Mouse (Mus musculus) CD4-positive, CD25-positive, alpha-beta regulatory T cell, adult 2 months (primary cell): ENCODE results near the gene Il1f5.

ENCODE experiments used
- DNase-seq: peaks from one replicate; pipeline ENCODE4 v3.0.0-alpha.2; 2012; ENCODE audit warnings: low read depth, low spot score

Il1f5 gene

DNA sequence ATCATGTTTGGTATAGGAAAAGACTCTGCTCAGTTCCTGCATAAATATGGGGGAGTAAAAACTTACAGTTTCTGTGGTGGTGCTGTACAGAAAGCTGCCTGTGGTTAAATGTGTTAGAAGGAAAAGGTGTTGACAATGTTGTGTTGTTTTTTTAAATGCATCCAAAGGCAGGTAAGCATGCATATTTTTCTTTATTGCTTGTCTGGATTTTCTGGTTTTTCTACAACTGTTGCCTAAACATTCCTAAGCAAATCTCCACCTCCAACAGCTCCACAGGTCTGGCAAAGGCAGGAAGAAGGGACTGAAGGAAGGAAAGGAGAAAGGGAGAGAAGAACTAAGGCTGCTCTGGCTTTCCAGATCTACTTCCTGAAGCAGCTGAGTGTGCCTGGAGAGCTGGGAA, at the start of gene Il1f5:
Il1f5 (plus strand) TSS at position 301 of the 400 bp plus-strand sequence.
- DNase-seq = no peak

DNA sequence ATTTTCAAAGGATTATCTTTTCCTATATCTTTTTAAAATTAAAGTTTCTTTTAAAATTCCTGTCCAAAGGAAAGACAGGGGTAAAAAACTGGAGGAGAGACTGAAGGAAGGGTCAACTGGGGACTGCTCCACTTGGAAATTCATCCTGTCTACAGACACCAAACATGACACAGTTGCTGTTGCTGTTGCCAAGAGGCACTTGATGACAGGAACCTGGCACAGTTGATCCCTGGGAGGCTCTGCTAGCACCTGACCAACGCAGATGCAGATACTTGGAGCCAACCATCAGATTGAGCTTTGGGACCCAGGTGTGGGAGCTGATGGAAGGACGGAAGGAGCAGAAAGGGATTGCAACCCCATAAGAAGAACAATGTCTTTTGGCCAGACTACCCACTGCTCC, 49.6 kb upstream of the Il1f5 start:
- DNase-seq = no peak

DNA sequence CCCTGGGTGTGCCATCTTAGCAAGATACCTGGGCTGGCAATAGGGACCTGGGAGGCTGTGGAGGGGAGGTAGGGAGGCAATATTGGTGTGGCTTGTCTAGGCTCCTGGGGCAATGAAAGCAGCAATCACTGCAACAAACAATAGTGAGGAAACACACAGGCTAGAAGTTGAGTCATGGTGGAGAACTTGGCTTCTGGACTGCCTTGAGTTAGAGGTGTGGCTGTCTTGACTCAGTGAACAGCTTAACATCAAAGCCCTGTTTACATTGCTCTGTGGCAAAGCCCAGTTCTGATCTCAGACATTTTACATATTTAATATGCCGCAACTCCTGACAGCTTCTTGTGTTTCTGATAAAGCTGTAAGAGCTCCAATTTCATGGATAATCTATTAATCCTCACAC, 9.3 kb upstream of the Il1f5 start:
- no peak for DNase-seq

DNA sequence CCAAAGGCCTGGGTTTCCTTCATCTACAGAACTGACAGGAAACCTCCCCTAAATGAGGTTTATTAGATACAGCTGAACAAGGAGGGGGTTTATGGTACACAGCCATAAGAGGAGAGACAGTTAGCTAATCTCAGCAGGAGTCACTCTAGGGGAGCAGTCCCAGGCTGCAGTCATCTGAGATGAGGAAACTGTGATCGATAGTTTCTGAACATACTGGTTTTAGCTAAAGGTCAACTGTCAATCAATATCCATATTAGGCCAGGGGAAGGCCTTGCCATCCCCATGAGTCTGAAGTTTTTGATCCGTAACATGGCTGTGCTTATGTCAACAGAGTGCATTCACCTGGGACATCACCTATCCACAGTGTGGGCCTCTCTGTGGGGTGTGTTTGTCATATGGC, 3.1 kb upstream of the Il1f5 start:
- DNase-seq = no peak

DNA sequence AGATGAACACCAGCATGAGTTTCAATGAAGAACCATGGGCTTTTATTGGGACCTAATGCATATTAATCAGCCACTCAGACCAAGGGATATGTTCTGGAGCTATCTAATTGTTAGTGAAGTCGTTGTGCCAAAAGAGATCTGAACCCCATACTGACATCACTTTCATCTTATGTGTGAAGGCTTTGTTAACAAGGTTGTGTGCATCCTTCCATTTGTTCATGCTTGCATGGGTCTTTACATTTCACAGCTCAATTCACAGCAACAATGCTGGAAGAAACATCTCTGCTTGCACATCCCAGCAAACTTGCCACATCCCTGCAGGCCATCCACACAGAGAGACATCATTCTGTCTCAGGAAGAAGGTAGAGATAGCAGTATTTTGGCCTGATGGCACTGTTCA, 1.6 kb upstream of the Il1f5 start:
- DNase-seq = no peak

DNA sequence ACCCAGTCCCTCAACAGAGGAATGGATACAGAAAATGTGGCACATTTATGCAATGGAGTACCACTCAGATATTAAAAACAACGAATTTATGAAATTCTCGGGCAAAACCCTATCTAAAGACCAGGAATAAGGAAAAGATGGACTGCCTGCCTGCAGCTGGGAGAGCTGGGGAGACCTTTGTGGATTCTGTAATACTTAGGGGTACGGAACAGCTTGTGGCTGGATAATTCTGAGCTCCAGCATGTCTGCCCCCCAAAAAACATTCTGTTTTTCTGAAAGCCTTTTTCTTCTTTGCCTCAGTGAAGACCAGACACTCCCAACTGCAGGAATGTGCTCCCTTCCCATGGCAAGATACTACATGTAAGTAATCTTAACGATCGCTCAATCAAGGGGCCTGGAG, 14.1 kb downstream of the Il1f5 start, which contains the start of gene Il1f10:
Il1f10 (plus strand) TSS at position 301 of the 400 bp plus-strand sequence.
- no peak for DNase-seq

DNA sequence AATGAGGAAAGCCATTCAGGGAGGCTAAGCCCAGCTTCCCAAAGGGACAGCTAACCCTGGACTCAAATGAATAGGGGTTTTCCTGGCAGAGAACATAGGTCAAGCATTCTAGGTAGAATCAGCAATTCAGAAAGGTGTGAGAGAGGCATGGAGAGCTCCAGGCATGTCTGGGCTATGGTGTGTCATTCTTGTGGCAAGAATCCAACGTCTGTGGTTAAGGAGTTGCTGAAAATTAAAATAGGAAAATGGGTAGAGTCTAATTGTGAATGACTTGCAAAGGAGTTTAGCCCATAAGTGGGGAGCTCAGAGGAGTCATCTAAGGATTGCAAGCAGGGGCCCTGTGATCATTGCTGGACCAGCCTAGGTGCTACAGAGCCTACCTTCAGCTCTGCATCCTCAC, 17.9 kb downstream of the Il1f5 start:
- DNase-seq = no peak

DNA sequence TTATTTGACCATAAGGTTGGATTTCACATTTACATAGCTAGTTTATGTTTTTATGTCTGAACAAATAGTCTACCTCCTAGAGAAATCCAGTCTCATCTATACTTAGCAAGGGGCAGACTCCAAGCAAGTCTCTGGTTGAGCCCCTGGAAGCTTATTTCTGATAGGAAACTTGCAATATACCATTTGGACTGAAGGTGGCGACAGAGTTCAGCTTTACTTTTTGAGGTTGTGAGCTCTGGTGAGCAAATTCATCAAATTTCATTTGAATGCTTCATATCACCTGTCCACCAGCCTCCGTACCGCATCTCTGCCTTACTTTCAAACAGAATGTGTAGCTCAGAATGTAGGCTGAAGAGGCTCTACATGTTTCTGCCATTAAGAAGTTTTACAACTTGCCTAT, 20.1 kb downstream of the Il1f5 start:
- DNase-seq = peak; percentile 76

DNA sequence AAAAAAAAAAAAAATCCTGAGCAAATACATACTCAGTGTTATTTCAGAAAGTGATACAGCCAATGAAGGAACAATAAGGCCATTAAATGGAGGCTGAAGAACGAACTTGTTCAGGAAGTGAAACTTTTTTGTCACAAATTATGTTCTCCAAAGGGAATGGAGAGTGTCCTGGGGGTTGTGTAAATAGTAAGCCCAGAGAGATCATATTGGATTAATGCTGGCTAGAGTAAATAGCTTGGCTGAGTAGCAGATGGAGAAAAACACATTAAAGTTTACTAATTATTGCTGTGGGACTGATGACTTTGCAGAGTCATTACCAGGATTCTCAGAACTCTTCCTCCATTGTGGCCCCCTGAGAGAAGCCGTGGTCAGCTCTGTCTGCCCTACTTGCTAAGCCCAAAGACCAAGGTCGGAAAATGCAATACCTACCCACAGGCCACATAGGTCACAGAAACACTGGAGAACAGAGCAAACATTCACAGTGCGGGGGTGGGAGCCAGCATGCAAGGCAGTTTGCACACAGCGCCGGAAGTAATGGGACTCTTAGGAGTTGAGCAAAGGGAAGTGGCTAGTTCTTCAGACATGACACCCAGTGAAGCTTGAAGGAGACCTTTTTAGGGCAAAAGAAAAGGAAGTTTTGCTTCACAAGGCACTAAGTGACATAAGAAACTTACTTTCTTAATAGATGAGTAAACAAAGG, 34.7 kb downstream of the Il1f5 start:
- peak; percentile 10 for DNase-seq

DNA sequence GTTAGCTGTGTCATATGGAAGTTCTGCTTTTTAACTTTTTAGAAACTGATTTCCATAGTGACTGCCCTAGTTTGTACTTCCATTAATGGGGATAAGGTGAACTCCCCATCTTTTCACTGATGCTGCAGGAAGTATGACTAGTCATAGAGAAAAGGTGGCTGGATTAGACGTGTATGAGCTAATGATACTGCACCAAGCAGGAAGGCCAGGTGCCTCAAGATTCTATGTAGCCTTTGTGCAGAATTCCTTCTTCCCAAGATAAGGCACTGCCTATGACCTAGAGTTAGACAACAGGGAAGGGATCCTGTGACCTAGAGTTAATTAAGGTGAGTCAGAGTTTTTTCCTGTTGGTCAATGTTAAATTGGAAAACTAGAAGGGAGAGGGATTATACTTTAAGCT, 40.2 kb downstream of the Il1f5 start:
- DNase-seq = no peak

DNA sequence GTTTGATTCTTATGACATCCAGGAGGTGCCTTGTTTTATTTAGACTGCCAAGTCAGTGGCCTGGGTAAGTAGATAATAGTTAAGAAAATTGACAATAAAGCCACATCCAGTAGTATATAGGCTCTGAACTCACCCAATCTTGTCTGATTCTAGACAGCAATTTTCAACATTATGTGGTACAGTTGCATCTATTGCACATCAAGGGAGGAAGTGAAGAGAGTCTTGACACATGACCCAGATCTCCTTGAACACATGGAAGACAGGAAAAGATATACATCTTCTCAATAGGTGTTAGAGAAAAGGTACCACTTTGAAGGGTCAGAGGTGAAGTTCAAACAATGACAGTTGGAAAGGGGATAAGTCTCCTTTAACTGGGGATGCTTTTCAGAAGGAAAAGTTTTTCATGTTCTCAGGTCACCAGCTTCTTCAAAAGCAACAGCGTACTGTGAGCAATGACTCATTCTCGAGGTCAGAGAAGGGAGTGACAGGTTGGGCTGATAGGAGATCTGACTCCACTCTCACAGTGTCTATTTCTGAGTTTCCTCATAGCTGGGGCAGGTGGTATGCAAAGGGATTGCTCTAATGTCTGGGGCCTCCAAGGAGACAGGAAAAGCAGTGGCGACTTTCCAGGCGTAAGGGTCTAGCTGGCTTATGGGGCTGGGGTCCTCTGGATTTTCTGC, 41.3 kb downstream of the Il1f5 start:
- DNase-seq = no peak
